Mouse (Mus musculus): Measurements from ENCODE around the gene Plppr1.
"Not testable (repeated sequence)": the region's sequence is repeated elsewhere in the genome, so short reads cannot be mapped to it uniquely, and the experiment has no call there.

The Plppr1 gene

GRCm38 (mm10) chr4:49368046-49368445, 309.0 kb downstream of the Plppr1 start:
- not testable (repeated sequence) for DNase-seq (ENCODE audit: low read depth in 2 of 2, low spot score in 2 of 2)

GRCm38 (mm10) chr4:49383576-49384318, 324.7 kb downstream of the Plppr1 start:
- DNase-seq (ENCODE audit: low read depth in 2 of 2, low spot score in 2 of 2), result not testable (repeated sequence)

DNA sequence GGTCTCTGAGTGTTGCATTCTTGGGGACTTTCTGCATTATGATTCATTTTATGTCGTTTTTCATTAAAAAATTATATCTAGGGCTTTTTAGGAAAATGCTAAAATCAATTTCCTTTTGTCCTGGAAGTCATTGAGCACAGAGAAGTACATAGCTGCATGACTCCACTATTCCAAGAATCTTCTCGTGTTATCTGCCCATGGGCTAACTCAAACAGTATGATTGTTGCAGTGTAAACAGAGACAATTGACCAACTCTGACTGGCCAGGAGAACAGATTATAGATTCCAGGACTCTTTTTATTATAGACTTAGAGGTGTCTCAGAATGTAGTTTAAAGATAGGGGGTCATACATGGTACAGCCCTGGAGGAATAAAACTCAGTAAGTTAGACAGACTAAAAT, 327.8 kb downstream of the Plppr1 start:
- no peak for DNase-seq (ENCODE audit: low read depth in 2 of 2, low spot score in 2 of 2)
